Mouse (Mus musculus) liver, embryonic 14.5 days (tissue): Measurements from ENCODE around the gene Gm12166.

Experiments
- CTCF ChIP-seq: IDR thresholded peaks from 2 replicates; pipeline ENCODE4 v1.5.1; 2016; ENCODE audit warnings: antibody characterized with exemption, low read depth, control low read depth
- EP300 ChIP-seq: IDR thresholded peaks from 2 replicates; pipeline ENCODE4 v1.6.1; 2016; ENCODE audit warnings: antibody characterized with exemption, low read depth

DNA sequence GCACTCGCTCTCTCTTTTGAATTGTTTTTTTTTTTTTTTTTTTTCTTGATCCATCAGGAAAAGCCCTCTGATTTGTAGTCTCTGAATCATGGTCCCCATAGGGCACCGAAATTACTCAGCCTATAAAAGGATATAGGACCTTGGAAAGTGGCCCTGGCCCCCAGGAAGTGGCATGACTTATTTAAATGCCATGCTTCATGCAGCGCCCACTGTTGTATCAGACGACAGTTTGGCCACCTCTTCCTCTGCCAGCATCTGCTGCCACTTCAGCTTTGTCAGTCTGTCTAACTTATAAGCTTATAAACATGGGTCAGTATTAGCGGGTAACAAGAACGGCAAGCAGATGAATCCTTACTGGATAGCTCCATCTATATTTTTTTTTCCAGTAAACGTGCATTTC, 19.2 kb downstream of the Gm12166 start:
- TF ChIP-seq CTCF (no peak), EP300 (no peak)
